Mouse (Mus musculus) layer of hippocampus, postnatal 36 days (tissue): ENCODE results near the gene Cfap69. TPM values are rescaled to one million over a fixed set of nuclear protein-coding genes. Genes with fewer than 3 reads are reported as not detected.

ENCODE experiments used
- DNase-seq, 2 experiments: peaks; one replicate each; pipeline ENCODE4 v3.0.0; 2022
- total RNA-seq, 2 experiments: library from RNA; stranded (reverse); gene quantifications; 2 replicates each; pipeline ENCODE4 v1.2.3; 2021

Gene Cfap69
- total RNA-seq, 2 experiments from 2014 or later, result 14.5 to 17.3 TPM

GRCm38 (mm10) chr5:5657932-5658331, 6.1 kb downstream of the Cfap69 start:
- DNase-seq, result no peak

GRCm38 (mm10) chr5:5648817-5649569, 15.0 kb downstream of the Cfap69 start:
- peak in 1 of 2 experiments; percentile 13 for DNase-seq

GRCm38 (mm10) chr5:5646173-5646572, 17.9 kb downstream of the Cfap69 start:
- DNase-seq, result no peak

DNA sequence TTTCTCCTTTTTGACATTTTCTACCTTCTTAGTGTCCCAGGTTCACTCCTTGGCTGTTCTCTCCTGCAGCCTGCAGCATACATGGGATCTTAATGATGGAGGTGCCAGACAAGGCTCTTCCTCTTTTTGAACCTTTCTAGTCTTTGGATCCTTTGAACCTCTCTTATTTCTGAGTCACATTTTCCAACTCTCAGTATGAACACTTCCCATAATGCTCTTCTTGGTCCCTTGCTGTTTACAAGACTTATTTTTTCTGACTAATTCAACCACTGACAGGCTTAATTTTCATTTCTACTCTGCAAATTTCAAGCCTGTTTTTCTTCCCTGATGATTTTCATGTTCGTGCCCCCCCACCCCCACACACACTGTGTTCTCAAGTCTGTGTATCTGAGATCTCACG, 25.5 kb downstream of the Cfap69 start:
- DNase-seq, result no peak

- no peak for DNase-seq
Observed at GRCm38 (mm10) chr5:5625491-5625890, 38.5 kb downstream of the Cfap69 start.

GRCm38 (mm10) chr5:5618329-5618728, 45.7 kb downstream of the Cfap69 start:
- no peak for DNase-seq

GRCm38 (mm10) chr5:5610540-5610939, 53.5 kb downstream of the Cfap69 start:
- DNase-seq, result no peak

DNA sequence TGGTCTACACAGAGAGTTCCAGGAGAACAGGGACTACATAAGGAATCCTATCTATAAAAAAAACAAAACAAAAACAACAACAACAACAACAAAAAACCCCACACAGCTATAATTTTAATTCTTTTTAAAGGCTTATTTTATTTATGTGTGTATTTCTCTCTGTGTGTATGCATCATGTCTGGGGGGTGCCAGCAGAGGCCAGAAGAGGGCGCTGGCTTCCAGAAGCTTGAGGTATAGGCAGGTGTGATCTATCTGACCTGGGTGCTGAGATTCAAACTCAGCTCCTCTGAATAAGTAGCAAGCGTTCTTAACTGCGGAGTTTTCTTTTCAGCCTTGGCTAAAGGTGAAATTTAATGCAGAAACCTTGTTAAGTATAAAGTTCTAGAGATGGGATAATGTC, 76.4 kb downstream of the Cfap69 start:
- DNase-seq, result no peak

GRCm38 (mm10) chr5:5573749-5574317, 90.2 kb downstream of the Cfap69 start, which contains the start of gene Gm8773:
TSS of gene Gm8773 (plus strand) at chr5:5573799.
- DNase-seq, result peak; percentile 2 to 4

DNA sequence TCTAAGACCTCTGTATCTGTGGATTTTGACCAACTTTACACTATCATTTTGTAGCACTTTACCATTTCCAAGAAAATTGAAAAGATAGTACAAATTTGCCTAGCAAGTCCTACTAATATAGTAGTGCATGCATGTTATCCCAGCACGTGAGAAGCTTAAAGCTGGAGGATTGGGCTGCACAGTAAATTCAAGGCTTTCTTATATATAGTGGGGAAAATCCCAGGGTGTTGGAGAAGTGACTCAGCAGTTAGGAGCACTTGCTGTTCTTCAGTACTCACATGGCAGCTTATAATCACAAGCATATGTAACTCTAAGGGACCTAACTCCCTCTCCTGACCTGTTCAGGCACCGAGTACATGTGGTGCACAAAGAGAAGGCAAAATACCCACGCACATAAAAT, 101.6 kb downstream of the Cfap69 start:
- no peak for DNase-seq

DNA sequence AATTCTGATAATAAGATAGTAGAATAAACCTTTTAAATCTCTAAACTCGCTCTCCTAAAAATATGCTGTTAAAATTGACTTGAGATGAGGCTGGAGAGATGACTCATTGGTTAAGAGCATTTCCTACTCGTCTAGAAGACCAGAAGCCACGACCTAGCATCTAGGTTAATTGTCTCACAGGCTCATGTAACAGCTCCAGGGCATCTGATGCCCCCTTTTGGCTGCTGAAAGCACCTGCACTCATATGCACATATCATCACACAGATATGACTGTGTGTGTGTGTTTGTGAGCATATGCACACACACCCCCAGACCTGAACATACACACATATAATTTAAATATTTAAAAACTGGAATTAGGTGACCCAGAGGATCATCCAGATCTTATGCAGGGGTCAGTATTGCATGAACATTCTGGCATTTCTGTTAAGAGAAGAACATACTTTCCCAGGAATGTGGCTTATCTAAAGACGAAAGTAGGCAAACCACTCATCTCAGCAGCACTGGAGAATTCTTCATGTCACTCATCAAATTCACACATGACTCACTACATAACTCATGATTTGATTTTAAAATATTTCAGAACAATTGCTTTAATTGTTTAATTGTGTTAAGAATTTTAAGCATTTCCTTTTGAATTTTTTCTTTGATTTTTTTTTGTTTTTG, 102.9 kb downstream of the Cfap69 start:
- DNase-seq, result no peak

GRCm38 (mm10) chr5:5559798-5560197, 104.2 kb downstream of the Cfap69 start:
- DNase-seq, result no peak

GRCm38 (mm10) chr5:5559079-5559740, 104.8 kb downstream of the Cfap69 start, which contains the start of gene Gtpbp10:
TSS of gene Gtpbp10 (minus strand) at chr5:5559538.
- DNase-seq, result peak; percentile 91

GRCm38 (mm10) chr5:5551110-5551509, 112.9 kb downstream of the Cfap69 start:
- DNase-seq, result no peak

- no peak for DNase-seq
Observed at GRCm38 (mm10) chr5:5540385-5540784, 123.7 kb downstream of the Cfap69 start.

DNA sequence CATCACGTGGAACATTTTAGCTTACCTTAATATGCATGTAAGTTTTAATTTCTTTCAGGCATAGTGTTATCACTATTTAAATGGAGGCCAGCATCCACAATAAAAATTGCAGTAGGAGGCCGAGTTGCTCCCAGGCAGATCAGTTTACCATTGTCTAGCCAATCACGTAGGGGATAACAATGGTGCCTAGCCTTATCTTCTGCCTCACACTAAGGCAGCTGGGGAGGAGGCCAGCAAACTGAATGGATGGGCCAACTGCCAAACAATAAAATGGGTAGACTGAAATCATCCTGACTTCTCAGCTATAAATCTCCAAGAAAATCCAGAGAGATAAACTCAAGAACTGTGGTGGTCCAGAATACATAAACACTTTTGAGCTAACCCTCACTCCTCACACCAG, 124.3 kb downstream of the Cfap69 start:
- DNase-seq, result no peak

- DNase-seq, result no peak
Observed at GRCm38 (mm10) chr5:5536131-5536530, 127.9 kb downstream of the Cfap69 start.

- no peak for DNase-seq
Observed at GRCm38 (mm10) chr5:5533656-5534420, 130.2 kb downstream of the Cfap69 start.
